Mouse (Mus musculus) adrenal gland, postnatal 25 days (tissue): ENCODE measurements around the gene Tgfbr3. TPM values are rescaled to one million over a fixed set of nuclear protein-coding genes. Genes with fewer than 3 reads are reported as not detected.

Experiments used
- DNase-seq: peaks from one replicate; pipeline ENCODE4 v3.0.0; 2021; ENCODE audit warnings: mixed read lengths
- total RNA-seq: library from RNA; stranded (reverse); gene quantifications from 2 replicates; pipeline ENCODE4 v1.2.3, GENCODE M21; 2021

The Tgfbr3 gene
- total RNA-seq, 1 experiment from 2014 or later, result 326 TPM

- DNase-seq, result peak; percentile 68
Observed at GRCm38 (mm10) chr5:107079146-107079638, 210.2 kb downstream of the Tgfbr3 start.

- no peak for DNase-seq
Observed at GRCm38 (mm10) chr5:107078361-107078760, 211.1 kb downstream of the Tgfbr3 start.

GRCm38 (mm10) chr5:107077900-107078299 lies 211.5 kb downstream of the Tgfbr3 start:
- DNase-seq, result no peak

GRCm38 (mm10) chr5:107074980-107075583 lies 214.3 kb downstream of the Tgfbr3 start:
- DNase-seq, result no peak

GRCm38 (mm10) chr5:107074350-107074749 lies 215.1 kb downstream of the Tgfbr3 start:
- DNase-seq, result no peak

- no peak for DNase-seq
Observed at GRCm38 (mm10) chr5:107073536-107073935, 215.9 kb downstream of the Tgfbr3 start.

GRCm38 (mm10) chr5:107068146-107068545 lies 221.3 kb downstream of the Tgfbr3 start:
- DNase-seq, result no peak

- DNase-seq, result no peak
Observed at GRCm38 (mm10) chr5:107067531-107067930, 221.9 kb downstream of the Tgfbr3 start.

GRCm38 (mm10) chr5:107064922-107065321 lies 224.5 kb downstream of the Tgfbr3 start:
- no peak for DNase-seq

GRCm38 (mm10) chr5:107062229-107062852 lies 227.1 kb downstream of the Tgfbr3 start:
- no peak for DNase-seq

- no peak for DNase-seq
Observed at GRCm38 (mm10) chr5:107059514-107059913, 229.9 kb downstream of the Tgfbr3 start.

GRCm38 (mm10) chr5:107058642-107059041 lies 230.8 kb downstream of the Tgfbr3 start:
- no peak for DNase-seq

Other genes starting within 250 kb of the Tgfbr3 start
- gene Brdt, start 41.5 kb upstream of the Tgfbr3 start, total RNA-seq, result 3.3 and 3.5 TPM in 2 replicates
- 1.3 and 2.8 TPM in 2 replicates for gene Ephx4, start 113.1 kb upstream of the Tgfbr3 start, total RNA-seq
- not detected in 2 replicates for gene Lpcat2b, start 141.9 kb upstream of the Tgfbr3 start, total RNA-seq
- gene Btbd8, start 148.4 kb upstream of the Tgfbr3 start, total RNA-seq, result 6.6 and 11.1 TPM in 2 replicates
- gene Gm42669, start 218.0 kb upstream of the Tgfbr3 start, total RNA-seq, result not detected in 2 replicates
- gene 1700028K03Rik, start 245.1 kb upstream of the Tgfbr3 start, total RNA-seq, result 0.06 TPM in 1 of 2 replicates, not detected in the other